Mouse (Mus musculus) lung, adult 2 months (tissue): Measurements from ENCODE around the gene Gng3.
"Not testable (repeated sequence)": the region's sequence is repeated elsewhere in the genome, so short reads cannot be mapped to it uniquely, and the experiment has no call there.

Experiments used
- CTCF ChIP-seq: fragments of 200-500 bp; IDR thresholded peaks from 2 replicates; pipeline ENCODE4 v1.5.1; 2011; ENCODE audit warnings: mild to moderate bottlenecking, low read length, control low read depth; ENCODE audit not compliant: insufficient read depth
- POLR2A ChIP-seq: fragments of 200-500 bp; IDR thresholded peaks from 2 replicates; pipeline ENCODE4 v1.6.1; 2011; ENCODE audit warnings: low read depth, mild to moderate bottlenecking, control low read depth, low read length, borderline replicate concordance; ENCODE audit errors: extremely low read depth

GRCm38 (mm10) chr19:8870381-8870780, 31.4 kb upstream of the Gng3 start:
- TF ChIP-seq CTCF, POLR2A: not testable (repeated sequence)
